Mouse (Mus musculus) kidney, adult 8-10 months (tissue): ENCODE data around the gene Kank1.

Experiments used
- DNase-seq, 2 experiments: peaks; one replicate each; pipeline ENCODE4 v3.0.0; 2022

The Kank1 gene

DNA sequence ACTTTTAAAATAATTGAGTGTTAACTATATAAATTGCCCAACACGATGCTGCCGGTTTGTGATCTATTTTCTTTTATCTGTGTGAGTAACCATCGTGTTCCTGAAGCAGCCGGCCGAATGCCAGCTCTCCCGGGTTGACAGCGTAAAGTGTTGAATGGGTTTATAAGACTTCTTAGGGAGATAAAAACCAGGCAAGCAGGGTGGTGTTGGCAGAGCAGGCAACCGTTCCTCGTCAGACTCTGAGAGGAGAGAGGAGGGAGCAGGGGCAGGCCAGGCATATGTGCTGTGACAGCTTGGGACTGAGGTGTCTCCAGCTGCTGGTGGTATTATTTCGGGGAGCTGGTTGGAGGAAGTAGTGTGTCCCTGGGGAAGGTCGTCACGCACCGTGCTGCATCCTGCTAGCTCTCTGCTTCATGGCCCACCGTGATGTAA lies 78.7 kb downstream of the Kank1 start:
- DNase-seq = no peak

DNA sequence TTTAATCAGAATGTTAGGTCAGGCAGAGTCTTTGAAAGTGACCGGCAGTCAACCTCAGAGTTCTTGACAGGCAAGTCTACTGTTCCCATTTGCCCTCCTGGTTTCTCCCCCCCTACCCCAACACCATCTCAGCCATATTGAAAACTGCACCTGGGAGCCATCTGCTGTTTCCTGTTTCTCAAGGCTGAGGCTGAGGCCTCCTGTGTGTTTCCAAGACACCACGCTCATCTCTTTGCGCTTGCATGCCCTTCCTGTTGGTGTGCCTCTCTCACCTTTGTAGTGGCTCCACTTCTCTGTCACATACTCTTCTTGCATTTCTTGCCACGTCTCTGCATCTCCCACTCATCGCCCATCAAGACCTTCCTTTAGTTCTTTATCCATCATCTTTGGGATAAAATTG lies 79.2 kb downstream of the Kank1 start:
- no peak for DNase-seq

DNA sequence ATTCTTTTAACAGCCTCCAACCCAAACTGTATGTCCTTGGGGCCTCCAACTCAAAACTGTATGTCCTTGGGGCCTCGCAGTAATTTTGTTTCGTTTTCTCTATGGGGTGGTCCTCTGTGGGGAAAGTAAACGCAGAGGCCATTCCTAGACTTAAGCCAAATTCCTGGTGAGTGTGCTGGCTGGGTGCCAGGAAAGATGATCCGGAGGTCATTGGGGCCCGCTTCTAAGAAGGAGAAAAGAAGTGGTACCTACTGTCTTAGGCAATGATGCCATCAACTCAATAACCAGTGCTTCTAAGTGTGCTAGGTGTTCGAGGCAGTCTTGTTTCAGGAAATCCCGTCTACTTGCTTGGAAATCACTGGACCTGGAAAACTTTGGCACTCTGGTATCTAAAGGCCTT lies 87.5 kb downstream of the Kank1 start:
- peak in 1 of 2 experiments; percentile 24 for DNase-seq

DNA sequence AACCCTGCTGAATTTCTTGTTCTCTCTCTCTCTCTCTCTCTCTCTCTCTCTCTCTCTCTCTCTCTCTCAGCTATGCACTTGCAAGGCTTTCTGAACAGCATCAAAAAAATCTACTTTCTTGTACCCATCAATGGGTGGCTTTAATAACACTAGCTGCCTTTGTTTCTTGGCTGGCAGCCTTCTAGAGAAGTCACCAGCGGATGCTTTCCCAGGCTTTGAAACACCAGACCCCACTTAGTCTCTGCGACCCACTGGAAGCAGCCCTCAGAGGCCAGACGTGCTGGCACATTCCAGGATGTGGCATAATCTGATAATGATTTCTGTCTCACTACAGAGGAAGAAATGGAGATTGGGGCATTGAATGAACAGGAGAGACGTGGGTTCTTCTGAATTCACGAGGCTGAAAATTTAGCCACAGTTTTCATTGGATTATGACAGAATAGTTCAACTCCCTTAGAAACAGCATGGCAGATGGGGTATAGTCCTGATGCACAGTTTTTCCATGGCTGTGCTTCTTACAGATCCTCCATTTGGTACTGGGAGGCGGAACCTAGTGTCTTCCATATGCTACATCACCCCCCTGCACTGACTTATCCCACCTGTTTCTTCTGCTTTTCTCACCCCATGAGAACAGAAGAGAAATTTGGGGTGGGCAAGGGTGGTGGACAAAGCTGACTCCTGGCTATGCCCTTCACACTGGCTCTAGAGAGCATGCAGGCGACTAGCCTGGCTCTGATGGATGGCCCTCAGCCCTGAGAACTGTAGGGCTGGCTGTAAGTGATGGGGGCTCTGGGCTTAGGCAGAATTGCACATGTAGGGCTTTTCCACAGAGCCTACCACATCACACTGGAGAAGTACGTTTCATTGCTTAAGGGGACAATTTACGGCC lies 88.6 kb downstream of the Kank1 start:
- no peak for DNase-seq

DNA sequence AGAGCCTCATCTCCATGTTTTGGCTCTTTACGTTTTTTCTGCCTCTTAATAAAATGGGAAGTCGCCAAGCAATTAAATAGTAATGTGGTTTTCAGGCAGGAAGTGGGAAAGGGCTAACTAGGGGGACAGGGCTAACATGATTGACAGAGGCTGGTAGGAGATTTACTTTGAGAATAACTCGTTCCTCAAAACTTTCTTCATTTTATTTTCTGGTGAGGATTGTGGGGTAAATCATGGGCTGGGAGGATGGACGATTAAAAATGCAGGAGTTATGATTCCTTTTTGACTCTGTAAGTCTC lies 89.2 kb downstream of the Kank1 start:
- no peak for DNase-seq

DNA sequence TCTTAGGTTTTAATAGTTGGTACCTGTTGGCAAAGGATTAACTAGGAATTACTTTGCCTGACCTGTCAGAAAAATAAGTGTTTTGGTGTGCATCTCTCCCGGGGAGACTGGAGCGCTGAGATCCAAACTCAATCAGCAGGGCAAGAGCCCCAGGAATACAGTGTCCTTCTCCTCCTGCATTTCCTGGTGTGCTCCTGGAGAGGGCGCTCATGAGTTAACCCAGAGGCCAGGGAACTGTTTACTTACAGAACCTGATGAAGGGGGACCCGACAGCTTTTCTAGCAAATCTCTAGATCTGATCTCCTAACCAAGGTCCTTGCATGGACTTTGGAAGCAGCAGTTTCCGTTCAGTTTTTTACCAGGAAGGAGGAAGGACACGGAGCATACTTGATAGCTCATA lies 90.9 kb downstream of the Kank1 start:
- no peak for DNase-seq

DNA sequence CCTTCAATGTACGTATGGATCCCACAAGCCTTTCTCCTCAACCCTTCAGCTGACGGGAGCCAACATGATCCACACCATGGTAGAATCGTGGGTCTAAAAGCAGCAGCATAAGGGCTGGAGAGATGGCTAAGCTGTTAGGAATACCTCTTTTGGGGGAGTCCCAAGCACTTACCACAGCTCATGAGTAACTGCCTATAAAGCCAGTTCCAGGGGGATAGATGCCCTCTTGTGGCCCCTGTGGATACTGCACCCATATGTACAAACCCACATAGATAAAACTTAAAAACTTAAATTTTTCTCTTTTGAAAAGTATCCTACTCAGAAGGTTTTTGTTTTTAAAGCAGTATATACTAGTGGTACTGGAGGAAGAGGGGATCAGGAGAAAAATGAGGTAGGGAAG lies 97.6 kb downstream of the Kank1 start:
- peak in 1 of 2 experiments; percentile 76 for DNase-seq

DNA sequence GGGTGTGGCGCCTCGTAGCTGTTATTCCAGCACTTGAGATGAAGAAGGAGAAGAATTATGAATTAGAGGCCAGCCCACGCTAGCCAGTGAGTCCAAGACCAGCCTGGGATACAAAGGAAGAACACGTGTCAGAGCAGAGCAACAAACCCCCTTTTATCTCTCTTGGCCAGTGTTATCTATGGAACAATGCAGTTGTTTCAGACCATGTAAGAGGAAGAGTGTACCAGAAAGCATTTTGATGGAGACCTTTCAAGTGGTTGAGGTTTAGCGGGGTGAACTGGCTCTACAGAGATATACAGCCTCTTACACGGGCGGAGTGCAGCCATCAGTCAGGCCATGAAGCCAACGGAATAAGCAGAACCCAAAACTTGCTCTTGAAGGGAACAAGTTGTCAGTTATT lies 100.0 kb downstream of the Kank1 start:
- DNase-seq = no peak

DNA sequence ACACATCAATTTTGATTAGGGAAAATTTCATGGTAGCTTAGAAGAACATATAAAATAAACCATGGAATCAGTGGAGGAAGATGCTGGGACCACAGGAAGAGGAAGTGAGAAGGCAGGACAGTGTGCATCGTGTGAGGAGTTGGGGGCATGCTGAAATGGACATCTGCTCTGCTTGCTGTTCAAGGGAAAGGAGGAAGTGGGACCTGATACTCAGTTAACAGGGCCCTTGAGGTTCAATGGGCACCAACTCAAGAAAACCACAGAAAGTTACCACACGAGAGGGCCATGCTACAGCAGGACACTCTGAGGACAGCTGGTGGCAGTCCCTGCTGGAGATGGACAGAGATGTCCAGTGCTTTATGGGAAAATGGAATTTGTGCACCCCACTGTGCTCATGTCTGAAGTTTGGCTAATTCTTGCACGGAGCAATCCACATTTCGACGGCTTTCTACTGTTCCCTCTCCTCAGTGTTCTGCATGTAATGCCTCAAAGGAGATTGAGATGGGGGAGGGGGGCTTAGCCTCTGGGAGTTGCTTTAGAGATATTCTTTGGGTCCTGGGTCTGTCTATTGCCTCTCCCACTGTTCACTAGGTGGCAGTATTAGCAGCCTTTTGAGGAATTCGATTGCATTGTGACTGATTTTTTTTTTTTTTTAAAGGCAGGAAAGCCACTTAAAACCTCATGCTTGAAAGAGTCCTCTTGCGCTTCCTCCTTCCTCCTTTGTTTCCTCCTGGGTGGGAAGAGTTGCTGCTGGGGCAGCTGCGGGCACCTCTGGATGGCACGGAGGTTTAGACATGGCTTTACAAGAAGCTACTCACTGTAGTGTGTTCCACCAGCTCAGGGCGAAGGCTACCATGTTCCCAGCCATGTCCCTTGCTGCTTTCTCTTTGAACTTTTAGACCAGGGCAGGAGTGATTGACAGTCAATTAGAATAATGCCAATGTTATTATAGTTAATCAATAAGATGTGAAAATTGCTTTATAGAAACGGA lies 104.2 kb downstream of the Kank1 start:
- peak; percentile 19 to 34 for DNase-seq

DNA sequence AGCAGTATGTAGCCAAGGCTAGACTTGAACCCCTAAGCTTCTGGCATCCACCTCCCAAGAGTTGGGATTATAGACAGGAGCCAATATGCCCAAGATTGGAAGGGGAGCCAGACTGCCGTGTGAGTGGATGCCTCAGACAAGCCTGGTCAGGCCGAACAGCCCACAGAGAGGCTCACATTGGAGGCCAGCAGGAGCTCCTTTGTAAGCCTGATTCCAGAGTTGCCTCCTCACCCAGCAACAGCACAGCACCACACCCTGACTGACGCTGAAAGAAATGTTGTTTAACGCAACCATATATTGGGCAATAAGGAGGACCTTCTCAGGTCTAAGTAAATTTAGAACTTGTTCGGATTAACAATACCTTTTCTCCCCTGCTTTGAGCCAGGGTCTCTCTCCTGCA lies 105.3 kb downstream of the Kank1 start:
- no peak for DNase-seq

DNA sequence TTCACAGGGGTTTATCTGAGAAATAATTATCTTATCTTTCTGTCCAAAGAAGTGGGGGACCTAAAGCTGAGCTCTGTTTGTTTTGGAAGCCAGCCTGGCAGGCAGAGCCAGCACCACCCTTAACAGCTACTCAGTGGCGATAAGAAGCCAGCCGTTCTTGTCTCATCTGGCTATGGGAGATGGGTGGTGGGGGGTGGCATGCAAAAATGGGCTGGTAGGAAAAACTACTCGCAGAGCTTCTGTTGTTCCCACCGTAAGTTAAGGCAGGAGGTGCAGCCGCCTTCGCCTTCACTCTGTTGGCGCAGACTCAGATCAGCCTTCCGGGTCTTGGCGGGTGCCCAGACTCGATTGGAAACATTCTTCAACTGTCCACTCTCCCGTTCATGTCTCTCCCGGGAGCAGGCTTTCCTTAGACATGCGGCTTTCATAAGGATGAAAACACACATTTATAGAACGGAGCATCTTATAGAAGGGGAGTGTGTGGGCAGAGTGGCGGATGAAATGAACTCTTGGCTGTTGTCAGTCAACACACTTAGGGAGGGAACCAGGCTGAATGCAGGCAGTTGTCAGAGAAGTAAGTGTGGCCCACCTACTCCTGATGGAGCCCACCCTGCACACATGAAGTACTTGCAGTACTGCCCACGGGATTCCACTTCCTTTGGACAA lies 107.0 kb downstream of the Kank1 start:
- no peak for DNase-seq

DNA sequence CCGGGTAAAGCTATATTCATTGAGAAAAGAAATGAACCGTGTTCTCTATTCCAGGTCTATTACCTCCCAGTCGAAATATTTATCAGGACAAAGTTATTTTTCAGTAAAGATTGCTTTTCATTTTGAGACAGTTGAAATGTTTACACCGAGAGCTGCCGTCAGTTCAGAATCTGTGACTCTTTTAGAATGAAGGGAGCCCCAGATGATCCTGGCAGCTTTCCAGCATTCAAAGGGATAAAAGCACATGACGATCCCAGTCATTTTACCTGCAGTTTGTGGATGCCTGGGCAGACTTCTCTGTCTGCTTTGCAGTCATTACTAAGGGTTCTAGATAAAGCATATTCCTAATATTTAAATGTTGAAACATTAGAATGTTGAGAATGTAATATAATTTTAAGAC lies 107.6 kb downstream of the Kank1 start:
- DNase-seq = no peak

DNA sequence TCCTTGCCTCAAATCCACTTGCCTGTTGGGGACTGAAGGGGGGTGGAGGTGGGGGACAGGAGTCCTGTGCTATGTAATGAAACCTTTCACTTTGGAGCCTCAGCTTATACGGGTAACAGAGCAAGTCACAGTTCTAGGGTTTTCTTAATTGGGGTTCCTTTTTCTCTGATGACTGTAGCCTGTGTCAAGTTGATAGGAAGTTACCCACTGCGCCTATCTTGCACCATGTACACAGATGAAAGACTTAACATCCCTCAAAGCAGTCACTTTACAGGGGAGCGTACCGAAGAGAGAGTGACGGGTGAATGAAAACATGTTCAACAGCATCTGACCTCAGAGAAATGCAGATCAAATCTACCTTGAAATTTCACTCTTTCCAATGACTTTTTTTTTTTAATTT lies 109.2 kb downstream of the Kank1 start:
- DNase-seq = no peak

DNA sequence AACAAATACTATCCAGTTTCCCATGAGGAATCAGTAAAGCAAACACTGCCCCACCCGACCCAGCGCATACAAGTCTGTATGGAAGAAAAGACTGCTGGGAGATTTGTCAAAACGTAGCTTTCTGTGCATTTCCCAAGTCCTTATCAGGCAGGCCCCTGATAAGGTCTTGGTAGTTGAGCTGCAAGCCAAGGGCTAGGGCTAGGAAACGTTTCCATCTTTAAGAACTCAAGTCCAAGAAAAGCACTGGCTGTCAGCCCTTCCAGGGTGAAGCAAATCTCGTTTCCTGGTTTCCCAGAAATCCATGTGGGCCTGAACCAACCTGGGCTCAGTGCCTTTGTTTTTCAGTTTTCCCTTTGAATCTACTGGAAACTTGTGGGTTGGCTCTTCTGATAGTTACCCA lies 110.7 kb downstream of the Kank1 start:
- no peak for DNase-seq

DNA sequence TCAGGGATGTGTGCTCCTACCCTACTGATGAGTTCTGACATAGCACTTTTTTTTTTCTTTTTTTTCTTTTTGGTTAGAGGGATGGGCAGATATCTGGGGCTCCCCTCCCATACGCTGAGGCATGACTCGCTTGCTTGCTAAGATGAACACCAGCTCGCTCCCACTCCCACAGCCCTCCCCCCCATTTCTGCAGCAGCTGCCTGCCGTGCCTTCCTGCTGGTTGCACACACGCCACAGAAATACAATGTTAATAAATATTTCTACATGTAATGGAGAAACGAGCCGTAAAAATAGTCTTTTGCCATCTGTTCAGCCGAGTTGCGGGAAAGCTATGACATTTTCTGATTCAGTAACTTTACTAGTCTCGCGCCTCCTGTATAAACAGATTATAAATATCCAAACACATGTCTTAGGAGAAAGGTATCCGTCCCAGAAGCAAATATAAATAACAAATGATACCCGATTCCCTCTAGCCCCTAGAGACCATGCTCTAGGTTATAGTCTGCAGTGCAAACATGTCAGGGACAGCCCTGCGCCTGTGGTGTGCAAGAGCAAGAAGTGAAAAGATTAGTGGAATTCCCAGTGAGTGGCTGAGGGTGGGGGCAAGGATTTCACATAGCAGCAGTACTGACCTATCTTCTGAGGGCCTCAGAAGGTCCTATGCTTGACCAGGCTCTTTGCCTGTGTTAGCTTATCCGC lies 114.6 kb downstream of the Kank1 start:
- DNase-seq = no peak

DNA sequence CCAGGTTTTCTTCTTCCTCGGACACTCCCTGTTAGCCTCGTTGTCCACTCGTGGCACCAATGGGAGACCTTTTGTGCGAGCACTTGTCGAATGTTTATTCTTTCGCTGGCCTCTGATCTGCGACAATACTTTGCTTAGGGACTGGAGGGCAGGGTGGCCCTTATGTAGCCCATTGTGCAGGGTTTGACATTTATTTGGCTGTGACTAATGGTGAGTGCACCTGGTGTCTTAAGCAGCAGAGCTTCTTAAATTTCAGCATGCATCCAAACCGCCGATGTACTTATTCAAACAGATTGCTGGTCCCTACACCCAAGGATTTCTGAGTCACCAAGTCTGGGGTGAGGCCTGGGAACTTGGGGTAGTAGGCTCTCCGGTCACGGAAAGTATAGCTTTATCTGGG lies 120.3 kb downstream of the Kank1 start:
- no peak for DNase-seq

DNA sequence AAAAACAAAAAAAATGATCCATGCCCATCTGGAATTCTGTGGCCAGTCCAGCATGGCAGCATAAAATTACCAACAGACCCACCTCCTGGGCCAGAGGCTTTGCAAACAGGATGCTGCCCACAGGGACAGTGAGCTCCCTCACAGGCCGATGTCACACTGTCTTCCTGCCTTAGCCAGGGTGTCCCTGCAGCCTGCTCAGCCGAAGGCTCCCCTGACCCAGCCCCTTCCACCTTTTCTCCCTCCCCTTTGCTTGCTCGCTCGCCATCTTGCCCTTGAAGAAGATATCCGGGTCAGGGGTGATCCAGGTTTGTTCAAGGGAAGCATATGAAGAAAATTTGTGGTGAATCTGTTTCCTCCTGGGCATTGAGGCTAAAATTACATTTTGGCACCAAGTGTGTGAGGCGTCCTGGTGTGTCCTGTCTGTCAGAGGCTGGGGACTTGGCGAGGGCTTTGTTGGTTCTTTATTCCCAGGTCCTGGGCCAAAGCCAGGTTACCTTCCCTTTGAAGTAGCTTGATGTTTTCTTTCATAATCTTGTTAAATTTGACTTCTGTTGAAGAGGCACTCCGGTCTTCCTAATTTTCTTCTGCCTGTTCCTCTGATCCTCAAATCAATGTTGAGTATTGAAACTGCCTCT lies 121.8 kb downstream of the Kank1 start:
- no peak for DNase-seq

DNA sequence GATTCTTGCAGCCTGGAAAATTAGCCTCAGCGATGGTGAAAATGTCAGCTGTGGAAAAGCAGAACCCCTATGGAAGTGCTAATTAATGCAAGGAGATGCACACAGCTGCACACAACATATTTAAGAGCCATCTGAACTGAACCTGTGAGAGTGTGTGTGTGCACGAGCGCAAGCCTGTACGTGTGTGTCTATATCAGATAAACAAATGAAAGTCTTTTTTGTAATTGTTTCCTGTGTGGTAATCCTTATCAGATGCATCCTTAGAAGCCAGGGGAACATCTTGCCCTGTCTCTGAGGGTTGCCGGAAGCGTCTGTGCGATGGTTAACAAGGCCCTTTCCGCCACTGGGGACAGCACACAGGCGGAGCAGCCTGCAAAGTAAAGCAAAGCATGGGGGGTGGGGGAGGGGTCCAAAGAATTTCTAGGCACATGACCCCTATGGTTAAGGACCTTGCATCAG lies 123.8 kb downstream of the Kank1 start:
- DNase-seq = no peak

DNA sequence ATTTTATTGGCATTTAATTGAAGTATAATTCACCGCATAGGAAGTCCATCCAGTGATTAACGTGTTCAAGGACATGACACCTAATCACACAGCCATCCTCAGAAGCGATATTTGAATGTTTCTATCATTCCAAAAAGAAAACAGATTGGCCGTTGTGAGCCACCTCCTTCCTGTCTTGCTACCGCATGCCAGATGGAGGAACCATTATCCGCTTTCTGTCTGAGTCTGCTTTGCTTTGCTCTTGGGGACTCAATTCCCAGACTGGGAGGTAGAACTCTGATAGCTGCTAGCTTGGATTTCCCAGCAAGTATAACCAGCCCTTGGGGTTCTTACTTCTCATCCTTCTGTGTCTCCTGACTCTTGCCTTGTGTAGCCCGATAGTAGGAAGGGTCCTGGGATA lies 125.2 kb downstream of the Kank1 start:
- DNase-seq = no peak

DNA sequence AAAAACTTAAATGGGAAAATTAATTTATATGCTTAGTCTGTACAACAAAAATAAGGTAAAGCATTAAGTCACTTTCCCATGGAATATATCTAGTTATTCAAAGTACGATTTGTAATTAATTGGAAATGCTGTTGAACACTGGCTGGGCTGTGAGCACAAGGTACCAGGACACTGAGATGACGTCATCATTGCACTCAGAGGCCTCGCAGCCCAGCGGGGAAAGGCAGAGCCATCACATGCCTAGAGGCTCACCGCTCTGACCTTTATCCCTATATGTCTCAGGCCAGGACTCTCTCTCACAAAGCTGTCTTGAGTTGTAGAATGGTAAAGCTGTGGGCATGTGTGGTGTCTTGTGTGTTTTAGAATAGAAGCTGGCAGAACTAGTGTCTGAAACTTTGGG lies 128.9 kb downstream of the Kank1 start:
- DNase-seq = no peak

DNA sequence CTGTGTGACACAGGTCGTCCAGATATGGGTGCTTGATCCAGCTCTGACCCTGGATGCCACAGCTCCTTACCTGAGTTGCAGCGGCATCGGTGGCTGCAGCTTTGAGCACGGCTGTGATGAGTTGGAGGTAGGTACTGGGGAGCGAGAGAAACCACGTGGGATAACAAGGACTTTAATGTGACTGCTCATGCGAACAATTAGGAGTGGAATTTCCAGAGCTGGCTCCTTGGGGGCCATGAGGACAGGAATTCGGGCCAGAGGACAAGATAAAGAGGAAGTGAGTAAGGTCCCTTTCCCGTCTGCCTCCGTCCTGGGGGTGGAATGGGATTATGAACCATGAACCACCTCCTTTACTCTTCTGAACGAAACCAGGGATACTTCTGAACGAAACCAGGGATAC lies 129.8 kb downstream of the Kank1 start:
- DNase-seq = no peak

DNA sequence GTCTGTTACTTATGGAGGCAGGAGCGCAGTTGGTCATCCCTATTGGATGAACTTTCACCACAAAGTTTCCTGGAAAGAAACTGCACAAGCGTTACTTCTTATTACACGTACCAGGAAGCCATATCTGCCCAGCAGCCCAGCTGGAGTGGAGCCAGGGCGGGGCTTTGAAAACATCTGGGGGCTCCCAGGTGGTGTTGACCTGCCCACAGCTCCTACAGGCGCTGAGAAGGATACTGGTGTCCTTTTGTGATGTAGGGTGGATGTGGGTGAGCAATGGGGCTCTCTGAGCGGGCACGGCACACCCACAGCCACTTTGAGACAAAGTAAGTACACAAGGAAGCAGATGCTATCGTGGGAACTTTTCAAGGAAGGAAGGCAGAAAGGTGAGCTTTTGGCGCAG lies 133.7 kb downstream of the Kank1 start:
- no peak for DNase-seq
